Mouse (Mus musculus) stomach, postnatal 0 days (tissue): ENCODE data around the gene Lpp.

Source experiments
- CTCF ChIP-seq: IDR thresholded peaks from 2 replicates; pipeline ENCODE4 v1.5.1; 2016; ENCODE audit warnings: antibody characterized with exemption, low read depth, mild to moderate bottlenecking, moderate library complexity
- EP300 ChIP-seq: optimal IDR thresholded peaks from 2 replicates; pipeline ENCODE3; 2016; ENCODE audit warnings: antibody characterized with exemption

DNA sequence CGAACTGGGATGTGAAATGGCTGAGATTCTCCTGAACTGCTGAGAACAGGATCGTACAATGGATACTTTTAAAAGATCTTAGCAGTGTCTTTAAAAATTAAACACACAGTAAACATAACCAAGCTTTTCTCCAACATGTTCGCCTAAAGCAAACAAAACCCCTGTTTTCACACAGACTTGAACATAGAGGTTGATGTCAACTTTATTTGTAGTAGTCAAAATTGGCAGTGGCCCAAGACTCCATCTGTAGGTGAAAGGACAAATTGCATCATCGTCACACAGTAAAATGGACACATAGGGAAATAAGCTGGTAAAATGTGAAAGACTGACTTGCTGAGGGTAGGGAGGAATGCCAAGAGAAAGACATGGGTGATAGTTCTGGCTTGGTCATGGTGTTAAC is 480.9 kb downstream of the Lpp start:
- no peak for TF ChIP-seq EP300
- TF ChIP-seq CTCF, result peak; percentile 60
